Mouse (Mus musculus): ENCODE data around the gene Gnaq. TPM values are rescaled to one million over a fixed set of nuclear protein-coding genes. Genes with fewer than 3 reads are reported as not detected.

Gnaq gene
- polyA plus RNA-seq, 1 experiment from 2014 or later, result 8.6 TPM

GRCm38 (mm10) chr19:16219978-16220377 lies 87.3 kb downstream of the Gnaq start:
- ATAC-seq (replicated peaks; ENCODE audit: low FRiP score) (no peak), DNase-seq (ENCODE audit: low spot score) (no peak)
- H3K4me1 ChIP-seq (replicated peaks; ENCODE audit: control insufficient read depth, insufficient read depth, low read length), result no peaks in the 10 kb centered on the region; the same call in 1 of the 2 replicates
- H3K9ac ChIP-seq (ENCODE audit: low read depth, low read length), result no peak overlapping the region
- no peaks in the 10 kb centered on the region for H3K9me3 ChIP-seq (ENCODE audit: control insufficient read depth, low read length)
- no peak overlapping the region for H3K4me2 ChIP-seq
- WGBS, result 82% methylated on average over 4 of the region's 4 CpGs
- H3K4me3 ChIP-seq (ENCODE audit: low read depth, low read length), result no peak overlapping the region
- H3K27ac ChIP-seq (ENCODE audit: low read depth, low read length), result no peak overlapping the region
- H3K36me3 ChIP-seq (ENCODE audit: control insufficient read depth, insufficient read depth, low read length), result no peaks in the 10 kb centered on the region
- H3K27me3 ChIP-seq (replicated peaks; ENCODE audit: control insufficient read depth, insufficient read depth, low read length), result no peaks in the 10 kb centered on the region

- ATAC-seq (replicated peaks; ENCODE audit: low FRiP score), result no peak
- Histone ChIP-seq H3K9ac (ENCODE audit: low read depth, low read length) (no peak overlapping the region), H3K27me3 (replicated peaks; ENCODE audit: control insufficient read depth, insufficient read depth, low read length) (no peaks in the 10 kb centered on the region), H3K36me3 (ENCODE audit: control insufficient read depth, insufficient read depth, low read length) (peaks cover 2% of the 10 kb centered on the region; the same call in 1 of the 2 replicates), H3K4me2 (no peak overlapping the region), H3K9me3 (ENCODE audit: control insufficient read depth, low read length) (no peaks in the 10 kb centered on the region), H3K4me3 (ENCODE audit: low read depth, low read length) (no peak overlapping the region), H3K4me1 (replicated peaks; ENCODE audit: control insufficient read depth, insufficient read depth, low read length) (no peaks in the 10 kb centered on the region; the same call in 1 of the 2 replicates), H3K27ac (ENCODE audit: low read depth, low read length) (no peak overlapping the region)
- DNase-seq (ENCODE audit: low spot score), result no peak
- WGBS, result 60% methylated on average over 3 of the region's 3 CpGs
Measured at GRCm38 (mm10) chr19:16222526-16222925, 89.9 kb downstream of the Gnaq start.

GRCm38 (mm10) chr19:16223126-16223525 lies 90.5 kb downstream of the Gnaq start:
- H3K4me1 ChIP-seq (replicated peaks; ENCODE audit: control insufficient read depth, insufficient read depth, low read length), result no peaks in the 10 kb centered on the region; the same call in 1 of the 2 replicates
- no peak overlapping the region for H3K4me3 ChIP-seq (ENCODE audit: low read depth, low read length)
- 92% methylated on average over 3 of the region's 3 CpGs for WGBS
- no peak for DNase-seq (ENCODE audit: low spot score)
- H3K27me3 ChIP-seq (replicated peaks; ENCODE audit: control insufficient read depth, insufficient read depth, low read length), result no peaks in the 10 kb centered on the region
- H3K4me2 ChIP-seq, result no peak overlapping the region
- no peak for ATAC-seq (replicated peaks; ENCODE audit: low FRiP score)
- no peak overlapping the region for H3K27ac ChIP-seq (ENCODE audit: low read depth, low read length)
- peaks cover 2% of the 10 kb centered on the region; the same call in 1 of the 2 replicates for H3K36me3 ChIP-seq (ENCODE audit: control insufficient read depth, insufficient read depth, low read length)
- no peak overlapping the region for H3K9ac ChIP-seq (ENCODE audit: low read depth, low read length)
- no peaks in the 10 kb centered on the region for H3K9me3 ChIP-seq (ENCODE audit: control insufficient read depth, low read length)

GRCm38 (mm10) chr19:16224831-16225230 lies 92.2 kb downstream of the Gnaq start:
- no peaks in the 10 kb centered on the region for H3K27me3 ChIP-seq (replicated peaks; ENCODE audit: control insufficient read depth, insufficient read depth, low read length)
- no peaks in the 10 kb centered on the region for H3K4me1 ChIP-seq (replicated peaks; ENCODE audit: control insufficient read depth, insufficient read depth, low read length)
- H3K9me3 ChIP-seq (ENCODE audit: control insufficient read depth, low read length), result no peaks in the 10 kb centered on the region
- H3K27ac ChIP-seq (ENCODE audit: low read depth, low read length), result no peak overlapping the region
- WGBS, result 46% methylated on average over 2 of the region's 2 CpGs
- H3K36me3 ChIP-seq (ENCODE audit: control insufficient read depth, insufficient read depth, low read length), result peaks cover 2% of the 10 kb centered on the region; the same call in 1 of the 2 replicates
- H3K9ac ChIP-seq (ENCODE audit: low read depth, low read length), result no peak overlapping the region
- no peak for ATAC-seq (replicated peaks; ENCODE audit: low FRiP score)
- no peak overlapping the region for H3K4me3 ChIP-seq (ENCODE audit: low read depth, low read length)
- DNase-seq (ENCODE audit: low spot score), result no peak
- no peak overlapping the region for H3K4me2 ChIP-seq

GRCm38 (mm10) chr19:16231584-16231983 lies 99.0 kb downstream of the Gnaq start:
- Histone ChIP-seq H3K27ac (ENCODE audit: low read depth, low read length) (no peak overlapping the region), H3K4me3 (ENCODE audit: low read depth, low read length) (no peak overlapping the region), H3K9ac (ENCODE audit: low read depth, low read length) (no peak overlapping the region), H3K4me2 (no peak overlapping the region), H3K9me3 (ENCODE audit: control insufficient read depth, low read length) (no peaks in the 10 kb centered on the region), H3K36me3 (ENCODE audit: control insufficient read depth, insufficient read depth, low read length) (no peaks in the 10 kb centered on the region), H3K4me1 (replicated peaks; ENCODE audit: control insufficient read depth, insufficient read depth, low read length) (no peaks in the 10 kb centered on the region), H3K27me3 (replicated peaks; ENCODE audit: control insufficient read depth, insufficient read depth, low read length) (no peaks in the 10 kb centered on the region)
- ATAC-seq (replicated peaks; ENCODE audit: low FRiP score), result no peak
- DNase-seq (ENCODE audit: low spot score), result no peak
- WGBS, result 55% methylated on average over 1 of the region's 1 CpGs

- Histone ChIP-seq H3K27me3 (replicated peaks; ENCODE audit: control insufficient read depth, insufficient read depth, low read length) (no peaks in the 10 kb centered on the region), H3K4me2 (no peak overlapping the region), H3K27ac (ENCODE audit: low read depth, low read length) (no peak overlapping the region), H3K36me3 (ENCODE audit: control insufficient read depth, insufficient read depth, low read length) (no peaks in the 10 kb centered on the region), H3K4me1 (replicated peaks; ENCODE audit: control insufficient read depth, insufficient read depth, low read length) (no peaks in the 10 kb centered on the region; the same call in 1 of the 2 replicates), H3K9ac (ENCODE audit: low read depth, low read length) (no peak overlapping the region), H3K4me3 (ENCODE audit: low read depth, low read length) (no peak overlapping the region), H3K9me3 (ENCODE audit: control insufficient read depth, low read length) (no peaks in the 10 kb centered on the region)
- WGBS, result 89% methylated on average over 8 of the region's 8 CpGs
- ATAC-seq (replicated peaks; ENCODE audit: low FRiP score), result no peak
- no peak for DNase-seq (ENCODE audit: low spot score)
Measured at GRCm38 (mm10) chr19:16235594-16235993, 103.0 kb downstream of the Gnaq start.

- WGBS, result 97% methylated on average over 1 of the region's 1 CpGs
Measured at GRCm38 (mm10) chr19:16237034-16237433, 104.4 kb downstream of the Gnaq start.

GRCm38 (mm10) chr19:16238072-16238471 lies 105.4 kb downstream of the Gnaq start:
- H3K9me3 ChIP-seq (ENCODE audit: control insufficient read depth, low read length), result no peaks in the 10 kb centered on the region
- no peak overlapping the region for H3K9ac ChIP-seq (ENCODE audit: low read depth, low read length)
- no peaks in the 10 kb centered on the region for H3K27me3 ChIP-seq (replicated peaks; ENCODE audit: control insufficient read depth, insufficient read depth, low read length)
- no peak overlapping the region for H3K27ac ChIP-seq (ENCODE audit: low read depth, low read length)
- DNase-seq (ENCODE audit: low spot score) (no peak), ATAC-seq (replicated peaks; ENCODE audit: low FRiP score) (no peak)
- H3K4me3 ChIP-seq (ENCODE audit: low read depth, low read length), result no peak overlapping the region
- peaks cover 11% of the 10 kb centered on the region for H3K4me1 ChIP-seq (replicated peaks; ENCODE audit: control insufficient read depth, insufficient read depth, low read length)
- H3K36me3 ChIP-seq (ENCODE audit: control insufficient read depth, insufficient read depth, low read length), result no peaks in the 10 kb centered on the region
- H3K4me2 ChIP-seq, result no peak overlapping the region
- 70% methylated on average over 4 of the region's 4 CpGs for WGBS

More at GRCm38 (mm10) chr19:16237034-16237433, 104.4 kb downstream of the Gnaq start:
- DNase-seq (ENCODE audit: low spot score) (no peak), ATAC-seq (replicated peaks; ENCODE audit: low FRiP score) (no peak)
- Histone ChIP-seq H3K27ac (ENCODE audit: low read depth, low read length) (no peak overlapping the region), H3K36me3 (ENCODE audit: control insufficient read depth, insufficient read depth, low read length) (no peaks in the 10 kb centered on the region), H3K4me3 (ENCODE audit: low read depth, low read length) (no peak overlapping the region), H3K4me2 (no peak overlapping the region), H3K27me3 (replicated peaks; ENCODE audit: control insufficient read depth, insufficient read depth, low read length) (no peaks in the 10 kb centered on the region), H3K4me1 (replicated peaks; ENCODE audit: control insufficient read depth, insufficient read depth, low read length) (peaks cover 7% of the 10 kb centered on the region), H3K9me3 (ENCODE audit: control insufficient read depth, low read length) (no peaks in the 10 kb centered on the region), H3K9ac (ENCODE audit: low read depth, low read length) (no peak overlapping the region)

- no peak overlapping the region for H3K4me3 ChIP-seq (ENCODE audit: low read depth, low read length)
- H3K9ac ChIP-seq (ENCODE audit: low read depth, low read length), result no peak overlapping the region
- H3K27me3 ChIP-seq (replicated peaks; ENCODE audit: control insufficient read depth, insufficient read depth, low read length), result no peaks in the 10 kb centered on the region
- H3K9me3 ChIP-seq (ENCODE audit: control insufficient read depth, low read length), result no peaks in the 10 kb centered on the region
- 72% methylated on average over 2 of the region's 2 CpGs for WGBS
- H3K36me3 ChIP-seq (ENCODE audit: control insufficient read depth, insufficient read depth, low read length), result no peaks in the 10 kb centered on the region
- DNase-seq (ENCODE audit: low spot score) (no peak), ATAC-seq (replicated peaks; ENCODE audit: low FRiP score) (no peak)
- no peak overlapping the region for H3K4me2 ChIP-seq
- peaks cover 11% of the 10 kb centered on the region for H3K4me1 ChIP-seq (replicated peaks; ENCODE audit: control insufficient read depth, insufficient read depth, low read length)
- no peak overlapping the region for H3K27ac ChIP-seq (ENCODE audit: low read depth, low read length)
Measured at GRCm38 (mm10) chr19:16238512-16238911, 105.9 kb downstream of the Gnaq start.
